Mouse (Mus musculus): ENCODE results near the gene Ints4.

DNA sequence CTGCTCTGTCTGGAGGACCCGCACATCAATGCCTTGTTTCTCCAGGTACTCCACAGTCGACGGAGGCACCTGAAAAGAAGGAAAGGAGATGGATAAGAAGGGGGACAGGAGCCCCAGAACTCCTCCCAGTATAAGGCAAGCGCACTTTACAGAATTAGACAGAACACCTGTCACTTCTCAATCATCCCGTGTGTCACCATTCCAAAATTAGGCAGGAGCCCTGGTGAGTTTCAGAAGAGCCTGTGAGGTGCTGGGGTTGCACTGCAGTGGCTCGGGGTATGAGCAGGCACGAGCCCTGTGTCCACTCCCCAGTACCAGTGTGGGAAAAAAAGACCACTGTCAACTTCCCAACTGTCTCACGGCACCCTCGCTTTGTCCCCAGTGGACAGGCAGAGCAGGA is 69.9 kb downstream of the Ints4 start:
- TF ChIP-seq CTCF (IDR thresholded peaks at IDR 0.05; ENCODE audit: borderline replicate concordance, extremely low read depth, insufficient read depth, insufficient read length) = no peak
- TF ChIP-seq POLR2A (IDR thresholded peaks at IDR 0.05; ENCODE audit: borderline replicate concordance, extremely low read depth, insufficient read depth, insufficient read length, poor library complexity, severe bottlenecking) = no peak

Measured in brain, embryonic 14.5 days (tissue).